Mouse (Mus musculus) embryonic facial prominence, embryonic 14.5 days (tissue): ENCODE results near the gene Bmp5. TPM values are rescaled to one million over a fixed set of nuclear protein-coding genes. Genes with fewer than 3 reads are reported as not detected.

Source experiments
- ATAC-seq: fragments of 200-750 bp; cut with Nextera tagmentation; 2 replicates; pipeline ENCODE4 v1.8.0; 2017; ENCODE audit warnings: low read depth, moderate number of reproducible peaks, moderate TSS enrichment
- DNase-seq: peaks from one replicate; pipeline ENCODE4 v3.0.0-alpha.2; 2015; ENCODE audit warnings: low spot score
- H3K27ac ChIP-seq: fragments of 300-500 bp; sonication (generic); replicated peaks from 2 replicates; pipeline ENCODE4 v1.5.1; 2014; ENCODE audit warnings: low read depth, mild to moderate bottlenecking, low read length, moderate library complexity
- H3K27me3 ChIP-seq: fragments of 300-500 bp; sonication (generic); replicated peaks from 2 replicates; pipeline ENCODE4 v1.6.1; 2014; ENCODE audit warnings: low read length; ENCODE audit not compliant: control insufficient read depth, insufficient read depth
- H3K36me3 ChIP-seq: fragments of 300-500 bp; sonication (generic); 2 replicates; pipeline ENCODE4 v1.6.1; 2014; ENCODE audit warnings: low read length, mixed read lengths; ENCODE audit not compliant: control insufficient read depth, insufficient read depth
- H3K4me1 ChIP-seq: fragments of 300-500 bp; sonication (generic); 2 replicates; pipeline ENCODE4 v1.6.1; 2014; ENCODE audit warnings: antibody characterized with exemption, low read length; ENCODE audit not compliant: control insufficient read depth, insufficient read depth
- H3K4me2 ChIP-seq: fragments of 300-500 bp; sonication (generic); 2 replicates; pipeline ENCODE4 v1.6.1; 2014; ENCODE audit warnings: low read depth, mild to moderate bottlenecking, low read length, moderate library complexity, mixed read lengths
- H3K4me3 ChIP-seq: fragments of 300-500 bp; sonication (generic); 2 replicates; pipeline ENCODE4 v1.5.1; 2014; ENCODE audit warnings: low read depth, mild to moderate bottlenecking, low read length
- H3K9ac ChIP-seq: fragments of 300-500 bp; sonication (generic); 2 replicates; pipeline ENCODE4 v1.6.1; 2014; ENCODE audit warnings: low read depth, mild to moderate bottlenecking, low read length, moderate library complexity, mixed read lengths
- H3K9me3 ChIP-seq: fragments of 300-500 bp; sonication (generic); 2 replicates; pipeline ENCODE4 v1.6.1; 2016; ENCODE audit warnings: low read length; ENCODE audit not compliant: control insufficient read depth
- WGBS: fragments of 180-500 bp; shearing (Covaris S2); extraction: QIAGEN DNeasy Blood & Tissue Kit; methylation state at CpG from one replicate; pipeline ENCODE4 v1.1.7; 2014; 5-methylcytosine and 5-hydroxymethylcytosine counted together
- polyA plus RNA-seq: library from polyadenylated mRNA; unstranded; fragments of >200 nt; fragmentation: Nextera tagmentation; extraction: Ambion mirVana; gene quantifications from 2 replicates; pipeline ENCODE4 v1.2.1, GENCODE M21; 2014

Gene Bmp5
- polyA plus RNA-seq, 1 experiment from 2014 or later = 12.0 TPM

DNA sequence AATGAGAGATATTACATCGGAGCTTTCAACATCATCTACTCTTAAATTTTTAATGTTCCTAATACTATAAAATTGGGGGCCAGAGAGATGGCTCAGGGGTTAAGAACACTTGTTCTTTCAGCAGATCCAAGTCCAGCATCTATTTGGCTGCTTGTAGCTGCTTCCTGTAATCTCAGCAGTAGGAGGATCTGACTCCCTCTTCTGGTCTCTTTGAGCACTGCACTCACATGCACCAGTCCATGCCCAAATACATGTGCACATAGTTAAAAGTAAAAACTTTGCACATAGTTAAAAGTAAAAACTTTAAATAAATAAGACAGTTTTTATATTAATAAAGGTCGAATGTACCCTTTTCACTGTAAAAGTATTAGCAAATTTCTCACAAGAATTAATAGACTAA lies 130.3 kb downstream of the Bmp5 start:
- 41% methylated on average over 2 of the region's 2 CpGs for WGBS
- no peak for ATAC-seq
- no peak overlapping the region for H3K4me3 ChIP-seq
- H3K27me3 ChIP-seq = no peaks in the 10 kb centered on the region
- no peak overlapping the region for H3K9ac ChIP-seq
- no peak for DNase-seq
- H3K27ac ChIP-seq = no peak overlapping the region
- 0 out of 2 replicates have a peak, but pooled peaks cover 5% of the 10 kb centered on the region for H3K4me1 ChIP-seq
- no peaks in the 10 kb centered on the region for H3K36me3 ChIP-seq
- H3K4me2 ChIP-seq = no peak overlapping the region
- no peaks in the 10 kb centered on the region for H3K9me3 ChIP-seq

- no peak overlapping the region; the same call in 1 of the 2 replicates for H3K27ac ChIP-seq
- ATAC-seq (peak; percentile 77; the same call in 1 of the 2 replicates), DNase-seq (peak; percentile 86)
- H3K4me2 ChIP-seq = no peak overlapping the region
- no peak overlapping the region for H3K9ac ChIP-seq
- H3K36me3 ChIP-seq = no peaks in the 10 kb centered on the region
- H3K4me1 ChIP-seq = 0 out of 2 replicates have a peak, but pooled peaks cover 5% of the 10 kb centered on the region
- H3K9me3 ChIP-seq = no peaks in the 10 kb centered on the region
- 13% methylated on average over 7 of the region's 7 CpGs for WGBS
- no peaks in the 10 kb centered on the region for H3K27me3 ChIP-seq
- H3K4me3 ChIP-seq = no peak overlapping the region
These were observed 135.1 kb downstream of the Bmp5 start for GRCm38 (mm10) chr9:75910112-75910799.

DNA sequence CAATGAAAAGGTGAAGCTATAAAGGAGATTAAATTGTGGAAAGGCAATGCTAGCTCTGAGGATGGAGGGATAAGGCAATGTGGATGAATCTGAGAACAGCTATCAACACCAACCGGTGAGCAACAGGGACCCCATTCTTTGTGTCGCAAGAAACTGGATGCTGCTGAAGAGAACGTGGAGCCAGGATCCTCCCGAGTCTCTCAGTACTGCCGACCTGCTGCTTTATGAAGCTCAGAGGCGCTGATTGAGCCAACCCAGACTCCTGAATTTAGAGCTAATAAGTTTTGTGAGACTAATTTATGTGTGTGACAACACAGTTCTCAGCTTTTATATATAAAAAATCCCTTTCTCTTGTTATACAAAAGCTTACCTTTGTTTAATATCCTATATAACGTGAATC lies 136.4 kb downstream of the Bmp5 start:
- ATAC-seq = no peak
- 68% methylated on average over 7 of the region's 7 CpGs for WGBS

GRCm38 (mm10) chr9:75916027-75916426 lies 140.9 kb downstream of the Bmp5 start:
- H3K27me3 ChIP-seq = no peaks in the 10 kb centered on the region
- no peaks in the 10 kb centered on the region for H3K4me1 ChIP-seq
- no peaks in the 10 kb centered on the region for H3K36me3 ChIP-seq
- DNase-seq (peak; percentile 17), ATAC-seq (no peak)
- H3K9ac ChIP-seq = no peak overlapping the region
- H3K9me3 ChIP-seq = no peaks in the 10 kb centered on the region
- H3K4me2 ChIP-seq = no peak overlapping the region
- H3K27ac ChIP-seq = no peak overlapping the region
- no peak overlapping the region for H3K4me3 ChIP-seq
- 18% methylated on average over 2 of the region's 2 CpGs for WGBS

More for the DNA sequence above, 136.4 kb downstream of the Bmp5 start:
- Histone ChIP-seq H3K4me2 (no peak overlapping the region), H3K4me3 (no peak overlapping the region), H3K27ac (no peak overlapping the region), H3K4me1 (0 out of 2 replicates have a peak, but pooled peaks cover 5% of the 10 kb centered on the region), H3K36me3 (no peaks in the 10 kb centered on the region), H3K9ac (no peak overlapping the region), H3K9me3 (no peaks in the 10 kb centered on the region), H3K27me3 (no peaks in the 10 kb centered on the region)
- DNase-seq = no peak

DNA sequence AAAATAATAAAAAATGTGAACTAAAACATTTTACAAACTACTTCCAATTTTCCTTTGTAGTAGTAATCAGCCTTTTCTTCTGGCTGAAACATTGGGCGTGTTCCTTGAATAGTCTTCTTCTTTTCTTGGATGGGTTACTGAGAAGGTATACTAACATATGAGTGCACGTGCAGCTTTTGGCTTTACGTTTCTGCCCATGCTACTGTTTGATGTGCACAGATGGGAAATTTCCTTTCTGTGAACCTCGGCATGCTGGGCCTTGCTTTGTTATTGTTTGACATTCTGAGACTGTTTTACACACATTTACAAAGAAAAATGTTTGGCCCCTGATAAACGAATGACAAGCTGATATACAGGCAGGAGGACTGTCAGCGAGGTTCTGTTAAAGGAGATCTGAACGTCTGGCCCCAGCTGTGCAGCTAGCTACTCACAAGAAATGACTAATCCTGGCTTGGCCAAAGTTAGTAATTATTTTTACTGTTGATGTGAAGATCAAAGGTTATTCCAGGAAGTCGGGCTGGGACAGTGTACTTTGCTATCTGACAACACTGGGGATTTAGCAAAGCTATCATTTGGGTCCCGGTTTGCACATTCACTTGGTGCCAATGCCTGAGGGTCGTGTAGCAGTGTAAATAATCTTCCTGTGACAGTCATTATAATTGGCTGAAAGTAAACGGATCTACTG lies 152.2 kb downstream of the Bmp5 start:
- ATAC-seq (no peak), DNase-seq (peak; percentile 18)
- no peak overlapping the region for H3K27ac ChIP-seq
- H3K27me3 ChIP-seq = no peaks in the 10 kb centered on the region
- no peak overlapping the region for H3K4me3 ChIP-seq
- no peak overlapping the region for H3K9ac ChIP-seq
- 33% methylated on average over 11 of the region's 11 CpGs for WGBS
- no peak overlapping the region for H3K4me2 ChIP-seq
- H3K36me3 ChIP-seq = no peaks in the 10 kb centered on the region
- no peaks in the 10 kb centered on the region for H3K4me1 ChIP-seq
- H3K9me3 ChIP-seq = no peaks in the 10 kb centered on the region

- no peaks in the 10 kb centered on the region for H3K27me3 ChIP-seq
- H3K9me3 ChIP-seq = peaks cover under 1% of the 10 kb centered on the region; the same call in 1 of the 2 replicates
- no peak overlapping the region for H3K4me3 ChIP-seq
- no peak overlapping the region for H3K27ac ChIP-seq
- 72% methylated on average over 5 of the region's 5 CpGs for WGBS
- H3K4me2 ChIP-seq = no peak overlapping the region
- no peak overlapping the region for H3K9ac ChIP-seq
- no peaks in the 10 kb centered on the region for H3K4me1 ChIP-seq
- ATAC-seq (no peak), DNase-seq (no peak)
- no peaks in the 10 kb centered on the region for H3K36me3 ChIP-seq
These were observed 152.9 kb downstream of the Bmp5 start for GRCm38 (mm10) chr9:75928068-75928467.

DNA sequence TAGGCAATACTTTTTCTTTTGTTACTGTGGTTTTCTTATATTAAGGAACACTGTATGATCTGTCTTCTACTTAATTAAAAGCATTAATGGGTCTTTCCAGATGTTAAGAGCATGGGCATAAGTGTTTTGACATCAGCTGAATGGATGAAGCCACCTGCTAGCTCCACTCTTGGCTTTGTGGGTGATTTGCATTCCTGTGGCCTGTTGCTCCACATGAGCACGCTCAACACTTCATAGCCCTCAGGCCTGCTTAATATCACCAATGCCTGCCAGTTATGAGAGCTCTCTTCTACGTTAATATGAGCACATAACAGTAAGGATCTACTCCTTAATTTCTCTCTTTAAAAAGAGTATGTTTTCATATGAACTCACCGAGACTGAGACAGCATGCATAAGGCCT lies 169.5 kb downstream of the Bmp5 start:
- H3K9me3 ChIP-seq = no peaks in the 10 kb centered on the region
- no peaks in the 10 kb centered on the region for H3K27me3 ChIP-seq
- DNase-seq (peak; percentile 51), ATAC-seq (no peak)
- H3K36me3 ChIP-seq = no peaks in the 10 kb centered on the region
- H3K4me3 ChIP-seq = no peak overlapping the region
- H3K9ac ChIP-seq = no peak overlapping the region
- no peak overlapping the region for H3K4me2 ChIP-seq
- no peak overlapping the region for H3K27ac ChIP-seq
- WGBS = 44% methylated on average over 3 of the region's 3 CpGs
- H3K4me1 ChIP-seq = no peaks in the 10 kb centered on the region
